Mouse (Mus musculus): ENCODE measurements around the gene Kcnip2. TPM values are rescaled to one million over a fixed set of nuclear protein-coding genes. Genes with fewer than 3 reads are reported as not detected.

The Kcnip2 gene
- 1.3 and 1.4 TPM in 2 replicates for polyA plus RNA-seq (2016; fragmentation: Nextera tagmentation; extraction: Ambion mirVana)

DNA sequence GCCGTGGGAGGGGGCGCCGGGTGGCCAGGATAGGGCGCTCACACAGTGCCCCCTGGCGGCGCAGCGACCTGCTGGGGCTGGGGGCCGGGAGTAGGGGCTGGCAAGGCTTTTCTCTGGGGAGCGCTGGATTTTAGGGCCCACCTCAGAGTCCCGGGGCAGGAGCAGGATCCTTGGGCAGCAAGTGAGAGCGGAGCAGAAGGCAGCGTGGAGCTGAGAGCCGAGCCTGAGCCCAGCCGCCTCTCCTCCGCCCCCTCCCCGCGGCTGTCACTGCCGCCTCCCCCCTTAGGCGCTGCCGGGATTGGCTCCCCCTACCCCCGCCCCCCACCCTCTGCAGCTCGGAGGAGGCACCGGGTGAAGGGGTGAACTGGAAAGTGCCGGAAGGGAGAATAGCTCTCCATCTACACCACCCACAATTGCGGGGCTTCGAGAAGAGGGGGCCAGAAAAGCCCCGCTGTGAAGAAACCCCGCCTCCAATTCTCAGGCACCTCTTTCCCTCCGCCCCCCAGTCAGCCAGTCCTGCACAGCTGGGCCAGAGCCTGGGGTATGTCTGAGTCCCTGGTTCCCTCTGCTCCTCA is at the start of gene Kcnip2:
TSS of gene Kcnip2 (minus strand) at position 231 of the 575 bp plus-strand sequence.
- 2% methylated on average over 27 of the region's 29 CpGs for WGBS (ENCODE audit: insufficient replicate concordance)
- Histone ChIP-seq H3K4me1 (peaks cover 38% of the 10 kb centered on the region), H3K27ac (no peak within 1 kb of the TSS), H3K9ac (no peak within 1 kb of the TSS), H3K36me3 (peaks cover 4% of the 10 kb centered on the region; the same call in 1 of the 2 replicates), H3K4me2 (peak within 1 kb of the TSS; percentile 61), H3K27me3 (replicated peaks) (peaks cover 67% of the 10 kb centered on the region), H3K4me3 (peak within 1 kb of the TSS; percentile 36), H3K9me3 (replicated peaks) (no peaks in the 10 kb centered on the region)
- ATAC-seq, result no peak

DNA sequence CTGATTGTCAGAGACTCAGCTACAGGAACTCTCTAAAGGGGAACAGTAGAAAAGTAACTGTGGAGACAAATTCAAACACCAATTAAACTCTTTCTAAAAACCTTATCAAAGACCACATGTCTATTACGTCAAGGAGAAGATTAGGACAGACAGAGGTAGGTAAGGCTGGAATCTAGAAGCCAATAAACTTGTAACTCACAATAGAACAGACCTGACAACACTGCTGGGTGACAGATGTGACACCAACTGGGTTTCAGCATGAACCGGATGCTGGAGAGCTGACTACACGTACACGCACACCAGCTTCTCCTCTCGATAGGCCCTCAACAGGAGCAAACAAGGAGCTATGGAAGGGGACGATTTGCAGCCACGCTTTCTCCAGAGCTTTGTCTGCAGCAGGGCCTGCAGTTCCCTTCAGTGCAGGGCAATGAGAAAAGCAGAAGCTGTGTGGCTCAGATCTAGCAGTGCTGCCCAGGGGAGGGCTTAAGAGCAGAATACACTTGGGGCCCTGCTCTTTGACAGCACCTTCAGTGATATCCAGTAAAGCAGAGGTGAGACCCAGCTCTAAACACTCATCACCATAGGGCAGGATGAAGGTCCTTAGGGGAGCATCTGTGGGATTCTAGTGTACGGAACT is 39.5 kb upstream of the Kcnip2 start:
- H3K4me3 ChIP-seq, result no peak overlapping the region
- no peak overlapping the region for H3K4me2 ChIP-seq
- H3K27ac ChIP-seq, result no peak overlapping the region
- H3K9ac ChIP-seq, result no peak overlapping the region
- no peak for ATAC-seq
- no peaks in the 10 kb centered on the region for H3K4me1 ChIP-seq
- H3K27me3 ChIP-seq (replicated peaks), result no peaks in the 10 kb centered on the region
- H3K9me3 ChIP-seq (replicated peaks), result no peaks in the 10 kb centered on the region
- H3K36me3 ChIP-seq, result no peaks in the 10 kb centered on the region
- 56% methylated on average over 8 of the region's 8 CpGs for WGBS (ENCODE audit: insufficient replicate concordance)

DNA sequence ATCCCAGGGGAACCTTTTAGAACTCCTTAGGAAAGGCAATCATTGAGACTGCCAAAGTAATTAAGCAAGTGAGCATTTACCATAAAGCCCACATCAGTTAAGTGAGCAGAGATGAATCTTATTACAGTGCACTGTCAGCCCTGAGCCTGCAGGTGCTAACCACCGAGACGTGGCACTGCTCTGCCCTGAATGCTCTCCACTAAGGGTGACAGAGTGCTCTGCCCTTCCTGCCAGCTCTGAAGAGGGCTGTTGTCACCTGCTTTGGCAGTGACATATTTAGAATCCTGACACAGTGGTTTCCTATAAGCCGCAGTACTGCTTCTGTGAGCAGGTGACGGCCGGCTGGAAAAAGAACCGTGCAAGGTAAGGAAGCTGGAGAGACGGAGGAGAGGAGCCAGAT is 38.7 kb upstream of the Kcnip2 start:
- Histone ChIP-seq H3K27me3 (replicated peaks) (no peaks in the 10 kb centered on the region), H3K9me3 (replicated peaks) (no peaks in the 10 kb centered on the region), H3K4me1 (no peaks in the 10 kb centered on the region), H3K4me3 (no peak overlapping the region), H3K36me3 (no peaks in the 10 kb centered on the region), H3K9ac (no peak overlapping the region), H3K27ac (no peak overlapping the region), H3K4me2 (no peak overlapping the region)
- WGBS (ENCODE audit: insufficient replicate concordance), result 81% methylated on average over 7 of the region's 7 CpGs
- no peak for ATAC-seq

DNA sequence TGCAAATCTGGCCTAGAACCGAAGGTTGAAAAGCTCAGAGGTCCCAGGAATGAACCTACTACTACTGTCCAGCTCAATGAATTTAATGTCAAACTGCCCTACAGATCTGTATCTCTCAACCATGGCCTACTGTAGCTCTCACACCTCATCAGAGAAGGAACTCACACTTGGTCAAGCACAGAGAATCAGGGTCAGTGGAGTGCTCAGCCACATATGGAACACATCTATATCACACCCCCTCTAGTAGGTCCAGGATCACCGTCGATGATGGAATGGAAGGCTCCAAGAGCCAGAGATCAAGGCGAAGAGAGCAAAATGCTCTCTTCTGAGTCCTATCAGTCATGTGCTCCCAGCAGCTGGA is 31.9 kb upstream of the Kcnip2 start:
- Histone ChIP-seq H3K9ac (no peak overlapping the region), H3K27ac (no peak overlapping the region), H3K4me2 (no peak overlapping the region), H3K36me3 (no peaks in the 10 kb centered on the region), H3K4me1 (peaks cover 11% of the 10 kb centered on the region), H3K9me3 (replicated peaks) (no peaks in the 10 kb centered on the region), H3K27me3 (replicated peaks) (no peaks in the 10 kb centered on the region), H3K4me3 (no peak overlapping the region)
- WGBS (ENCODE audit: insufficient replicate concordance), result 82% methylated on average over 4 of the region's 4 CpGs
- ATAC-seq, result no peak

DNA sequence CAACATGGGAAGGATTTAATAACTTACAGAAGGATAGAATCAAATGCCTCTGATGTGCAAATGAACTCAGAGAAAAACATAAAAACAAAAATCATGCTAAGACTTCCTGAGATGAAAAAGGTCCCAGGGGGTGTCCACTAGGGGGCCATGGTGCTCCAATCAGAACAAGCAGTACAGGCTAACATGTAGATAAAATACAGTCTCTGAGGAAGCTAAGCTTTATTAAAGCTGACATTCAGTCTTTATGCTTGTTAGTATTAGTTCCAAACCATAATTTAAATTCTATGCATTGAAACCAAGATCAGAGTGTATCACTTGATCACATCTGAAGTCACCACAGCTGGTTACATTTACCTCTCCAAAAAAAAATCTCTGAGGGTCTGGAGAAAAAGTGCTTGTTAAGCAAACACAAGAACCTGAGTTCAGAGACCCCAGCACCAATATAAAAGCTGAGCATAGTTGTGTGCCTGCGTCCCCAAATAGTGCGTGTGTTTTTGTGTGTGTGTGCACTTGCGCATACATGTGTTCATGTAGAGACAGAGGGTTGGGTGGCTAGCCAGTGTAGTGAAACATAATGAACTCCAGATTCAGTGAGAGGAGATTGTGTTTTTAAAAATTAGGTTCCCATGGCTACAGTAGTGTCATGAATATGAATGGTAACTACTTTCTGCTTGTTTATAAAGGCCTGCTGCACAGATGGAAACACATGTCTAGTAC is 31.3 kb upstream of the Kcnip2 start:
- no peak overlapping the region for H3K4me3 ChIP-seq
- no peak overlapping the region for H3K9ac ChIP-seq
- H3K9me3 ChIP-seq (replicated peaks), result no peaks in the 10 kb centered on the region
- H3K4me1 ChIP-seq, result peaks cover 11% of the 10 kb centered on the region
- 86% methylated on average over 3 of the region's 3 CpGs for WGBS (ENCODE audit: insufficient replicate concordance)
- ATAC-seq, result no peak
- no peaks in the 10 kb centered on the region for H3K27me3 ChIP-seq (replicated peaks)
- H3K36me3 ChIP-seq, result no peaks in the 10 kb centered on the region
- no peak overlapping the region for H3K27ac ChIP-seq
- H3K4me2 ChIP-seq, result no peak overlapping the region

DNA sequence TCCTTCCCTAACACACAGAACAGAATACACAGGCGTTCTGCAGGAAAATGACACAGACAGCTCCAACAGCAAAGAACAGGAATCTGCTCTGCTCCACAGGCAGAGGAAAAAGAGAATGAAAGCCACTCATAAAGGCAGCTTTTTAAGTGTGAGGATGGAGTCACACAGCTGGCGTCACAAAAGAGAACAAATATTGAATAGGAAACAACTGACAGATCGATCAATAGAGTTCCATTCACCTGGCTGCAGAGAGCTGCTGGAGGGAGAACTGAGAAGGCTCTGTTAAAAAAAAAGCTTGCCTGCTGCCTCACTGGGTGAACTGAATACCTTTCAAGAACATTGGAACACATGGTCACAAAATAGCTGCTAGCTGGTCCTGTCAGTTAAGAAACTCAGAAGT is 28.3 kb upstream of the Kcnip2 start:
- H3K4me2 ChIP-seq, result peak overlapping the region; percentile 4; the same call in 1 of the 2 replicates
- H3K4me1 ChIP-seq, result peaks cover 11% of the 10 kb centered on the region
- no peak overlapping the region for H3K9ac ChIP-seq
- no peaks in the 10 kb centered on the region for H3K36me3 ChIP-seq
- H3K27me3 ChIP-seq (replicated peaks), result no peaks in the 10 kb centered on the region
- no peak overlapping the region for H3K4me3 ChIP-seq
- H3K9me3 ChIP-seq (replicated peaks), result no peaks in the 10 kb centered on the region
- H3K27ac ChIP-seq, result no peak overlapping the region
- ATAC-seq, result no peak
- 74% methylated on average over 3 of the region's 3 CpGs for WGBS (ENCODE audit: insufficient replicate concordance)

DNA sequence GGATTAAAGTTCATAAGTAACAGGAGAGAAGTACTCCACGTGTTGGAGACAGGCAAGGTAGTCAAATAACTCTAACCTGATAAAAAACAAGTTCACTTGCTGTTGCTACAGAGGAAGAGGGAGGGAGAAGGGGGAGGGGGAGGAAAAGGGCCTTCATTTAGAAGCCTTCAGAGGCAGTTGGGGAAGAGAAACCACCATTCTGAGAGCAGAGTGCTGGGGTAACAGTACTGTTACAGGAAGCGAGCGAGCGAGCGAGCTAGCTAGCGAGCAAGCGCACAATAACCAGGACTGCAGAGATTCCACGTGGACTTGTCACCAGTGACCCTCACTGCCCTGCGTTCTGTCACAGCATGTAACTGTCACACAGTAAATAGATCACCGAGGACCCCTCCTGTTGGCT is 27.6 kb upstream of the Kcnip2 start:
- ATAC-seq, result no peak
- H3K27me3 ChIP-seq (replicated peaks), result no peaks in the 10 kb centered on the region
- H3K4me3 ChIP-seq, result no peak overlapping the region
- no peaks in the 10 kb centered on the region for H3K9me3 ChIP-seq (replicated peaks)
- H3K4me2 ChIP-seq, result peak overlapping the region; percentile 31; the same call in 1 of the 2 replicates
- H3K4me1 ChIP-seq, result peaks cover 11% of the 10 kb centered on the region
- H3K36me3 ChIP-seq, result no peaks in the 10 kb centered on the region
- 28% methylated on average over 10 of the region's 10 CpGs for WGBS (ENCODE audit: insufficient replicate concordance)
- H3K9ac ChIP-seq, result no peak overlapping the region
- peak overlapping the region; percentile 43; the same call in 1 of the 2 replicates for H3K27ac ChIP-seq

DNA sequence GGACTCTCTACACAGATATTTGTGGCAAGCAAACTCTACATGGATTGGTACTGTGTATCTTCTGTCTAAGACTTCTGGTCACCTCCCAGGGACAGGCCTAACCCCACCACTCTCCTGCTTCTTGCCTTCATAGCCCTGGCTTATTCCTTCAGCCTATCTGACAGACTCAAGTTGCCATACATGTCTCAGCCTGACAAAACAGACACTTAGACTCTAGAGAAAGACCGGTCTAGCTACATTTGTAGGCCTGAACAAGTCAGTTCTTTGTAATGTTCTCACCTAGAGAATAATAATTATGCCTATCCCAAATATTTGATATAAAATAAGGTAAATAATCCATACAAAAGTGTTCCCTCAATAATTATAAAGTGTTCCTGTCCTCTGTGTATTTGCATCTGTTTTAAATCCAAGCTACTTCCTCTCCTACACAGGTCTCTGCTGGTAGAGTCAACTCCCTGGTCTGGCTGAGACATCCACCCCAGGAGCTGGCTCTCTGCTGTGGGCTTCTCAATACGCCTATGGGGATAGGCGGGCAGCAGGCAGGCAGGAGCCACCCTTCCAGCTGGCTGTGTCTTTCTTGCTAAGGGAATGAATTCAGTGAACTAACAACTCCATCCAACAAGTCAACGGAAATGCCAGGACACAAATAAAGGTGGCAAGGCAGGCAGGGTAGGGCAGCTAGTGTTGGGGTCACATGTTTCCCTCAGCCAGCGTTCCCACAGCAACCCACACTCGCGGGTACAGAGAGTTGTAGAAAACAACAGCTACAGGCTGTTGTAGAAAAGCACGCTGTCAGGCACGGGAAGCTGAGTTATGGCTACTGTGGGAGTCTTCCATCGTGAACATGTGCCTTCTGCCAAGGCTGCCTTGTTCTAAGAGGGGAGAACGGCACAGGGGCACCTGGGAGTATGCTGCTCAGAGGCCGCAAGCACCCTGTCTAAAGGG is 21.5 kb upstream of the Kcnip2 start:
- no peak for ATAC-seq

DNA sequence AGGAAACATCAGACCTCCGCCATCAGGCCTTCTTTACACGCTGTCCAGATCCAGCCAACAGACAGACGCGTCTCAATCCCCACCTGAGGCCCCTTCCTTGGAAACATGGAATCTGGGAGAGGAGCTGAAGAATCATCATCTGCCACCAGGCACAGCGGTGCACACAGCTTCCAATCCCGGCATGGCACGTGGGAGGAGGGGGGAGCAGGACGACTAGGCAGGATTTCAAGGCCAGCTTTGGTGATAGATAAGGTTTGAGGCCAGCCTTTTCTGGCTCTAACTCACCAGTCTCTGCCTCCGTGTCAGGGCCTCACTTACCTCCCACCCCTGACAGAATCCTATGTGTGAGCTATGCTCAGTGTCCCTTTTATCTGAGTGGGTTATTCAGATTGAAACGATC is 19.6 kb upstream of the Kcnip2 start:
- ATAC-seq, result no peak
- no peaks in the 10 kb centered on the region for H3K27me3 ChIP-seq (replicated peaks)
- 65% methylated on average over 10 of the region's 10 CpGs for WGBS (ENCODE audit: insufficient replicate concordance)
- peaks cover 5% of the 10 kb centered on the region; the same call in 1 of the 2 replicates for H3K4me1 ChIP-seq
- H3K4me2 ChIP-seq, result no peak overlapping the region
- H3K27ac ChIP-seq, result no peak overlapping the region
- H3K9me3 ChIP-seq (replicated peaks), result no peaks in the 10 kb centered on the region
- no peaks in the 10 kb centered on the region for H3K36me3 ChIP-seq
- H3K4me3 ChIP-seq, result no peak overlapping the region
- no peak overlapping the region for H3K9ac ChIP-seq

More for the DNA sequence above, 21.5 kb upstream of the Kcnip2 start:
- peaks cover 5% of the 10 kb centered on the region; the same call in 1 of the 2 replicates for H3K4me1 ChIP-seq
- no peaks in the 10 kb centered on the region for H3K9me3 ChIP-seq (replicated peaks)
- H3K4me3 ChIP-seq, result no peak overlapping the region
- no peak overlapping the region for H3K9ac ChIP-seq
- H3K27ac ChIP-seq, result no peak overlapping the region
- H3K36me3 ChIP-seq, result no peaks in the 10 kb centered on the region
- H3K4me2 ChIP-seq, result no peak overlapping the region
- H3K27me3 ChIP-seq (replicated peaks), result no peaks in the 10 kb centered on the region
- 77% methylated on average over 12 of the region's 12 CpGs for WGBS (ENCODE audit: insufficient replicate concordance)

DNA sequence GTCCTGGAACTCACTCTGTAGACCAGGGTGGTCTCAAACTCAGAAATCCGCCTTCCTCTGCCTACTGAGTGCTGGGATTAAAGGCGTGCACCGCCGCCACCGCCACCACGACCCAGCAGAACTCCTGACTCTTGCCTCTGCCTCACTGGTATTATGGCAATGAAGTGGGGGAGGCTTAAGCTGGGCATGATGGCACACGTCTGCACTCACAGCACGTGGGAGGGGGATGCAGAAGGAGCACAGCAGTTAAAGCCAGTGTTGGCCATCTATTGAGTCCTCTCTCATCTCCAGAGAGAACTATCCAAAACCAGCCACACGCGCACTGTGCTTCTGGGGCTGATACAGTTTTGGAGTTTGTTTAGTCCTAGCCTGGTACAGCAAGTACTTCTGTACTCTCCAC is 17.8 kb upstream of the Kcnip2 start:
- H3K27me3 ChIP-seq (replicated peaks), result no peaks in the 10 kb centered on the region
- 73% methylated on average over 10 of the region's 10 CpGs for WGBS (ENCODE audit: insufficient replicate concordance)

DNA sequence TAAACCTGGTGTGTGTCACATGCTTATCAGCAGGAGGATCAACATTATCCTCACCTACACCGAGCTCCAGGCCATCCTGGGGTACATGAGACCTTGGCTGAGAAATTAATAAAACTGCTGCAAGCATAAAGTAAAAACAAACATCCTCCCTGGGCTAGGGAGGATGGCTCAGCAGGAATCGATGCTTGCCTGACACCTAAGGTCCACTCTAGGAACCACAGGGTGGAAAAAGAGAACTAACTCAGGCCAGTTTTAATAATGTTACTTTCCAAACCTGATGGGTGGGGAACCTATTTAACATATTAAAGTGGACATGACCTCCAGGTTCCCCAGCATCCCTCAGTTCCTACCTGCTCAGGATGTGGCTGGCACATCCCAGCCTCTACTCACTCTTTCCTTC is 14.8 kb upstream of the Kcnip2 start:
- H3K4me3 ChIP-seq, result no peak overlapping the region
- no peak for ATAC-seq
- H3K27me3 ChIP-seq (replicated peaks), result no peaks in the 10 kb centered on the region
- H3K9ac ChIP-seq, result no peak overlapping the region
- 36% methylated on average over 2 of the region's 2 CpGs for WGBS (ENCODE audit: insufficient replicate concordance)
- 0 out of 2 replicates have a peak, but pooled peaks cover 3% of the 10 kb centered on the region for H3K36me3 ChIP-seq
- no peak overlapping the region for H3K4me2 ChIP-seq
- H3K4me1 ChIP-seq, result peaks cover 3% of the 10 kb centered on the region; the same call in 1 of the 2 replicates
- no peak overlapping the region for H3K27ac ChIP-seq
- H3K9me3 ChIP-seq (replicated peaks), result 0 out of 2 replicates have a peak, but pooled peaks cover 3% of the 10 kb centered on the region

More for the DNA sequence above, 17.8 kb upstream of the Kcnip2 start:
- H3K4me1 ChIP-seq, result peaks cover 5% of the 10 kb centered on the region; the same call in 1 of the 2 replicates
- ATAC-seq, result no peak
- no peaks in the 10 kb centered on the region for H3K36me3 ChIP-seq
- H3K4me3 ChIP-seq, result no peak overlapping the region
- H3K27ac ChIP-seq, result no peak overlapping the region
- no peak overlapping the region for H3K4me2 ChIP-seq
- H3K9ac ChIP-seq, result no peak overlapping the region
- H3K9me3 ChIP-seq (replicated peaks), result no peaks in the 10 kb centered on the region

Data from liver, embryonic 12.5 days (tissue).